8 mouse cellular contexts compared by ENCODE assay signal in genomic region chr9:57940861-57941638, GRCm38 (mm10). TPM values are rescaled to one million over a fixed set of nuclear protein-coding genes. Genes with fewer than 3 reads are reported as not detected.
DNase-seq lines count a peak whose midpoint lies in the region; ATAC-seq lines count a peak whose summit lies in the region.

No protein-coding gene starts in this region.

- no peaks in the 10 kb centered on the region for H3K36me3 ChIP-seq in hindbrain, embryonic 12.5 days
- no peaks in the 10 kb centered on the region for H3K36me3 ChIP-seq in midbrain, embryonic 12.5 days

- peak overlapping the region; percentile 85 for H3K4me2 ChIP-seq in hindbrain, embryonic 12.5 days (replicated peaks)
- H3K4me2 ChIP-seq in midbrain, embryonic 12.5 days (replicated peaks) = peak overlapping the region; percentile 97

- 7% methylated on average over 28 of the region's 28 CpGs for WGBS in hindbrain, embryonic 12.5 days
- 8% methylated on average over 25 of the region's 28 CpGs for WGBS in midbrain, embryonic 12.5 days

- peak overlapping the region; percentile 77 for H3K4me3 ChIP-seq in hindbrain, embryonic 12.5 days
- peak overlapping the region; percentile 77 for H3K4me3 ChIP-seq in midbrain, embryonic 12.5 days

- peaks cover 38% of the 10 kb centered on the region for H3K27me3 ChIP-seq in hindbrain, embryonic 12.5 days
- H3K27me3 ChIP-seq in midbrain, embryonic 12.5 days = peaks cover 79% of the 10 kb centered on the region

- no peaks in the 10 kb centered on the region for H3K9me3 ChIP-seq in hindbrain, embryonic 12.5 days (replicated peaks)
- H3K9me3 ChIP-seq in midbrain, embryonic 12.5 days = no peaks in the 10 kb centered on the region

- peak; percentile 40 for DNase-seq in CD4-positive, CD25-positive, alpha-beta regulatory T cell, adult 2 months (ENCODE audit: low read depth, low spot score)
- DNase-seq in 3134 (ENCODE audit: extremely low read depth, insufficient read length, low spot score) = peak; percentile 39
- peak; percentile 35 for DNase-seq in embryo, embryonic 10.5 days (ENCODE audit: low spot score)
- no peak for DNase-seq in urinary bladder, postnatal 10 days (ENCODE audit: low spot score)
- DNase-seq in gastrocnemius, adult 18-20 months (ENCODE audit: low spot score) = no peak

- H3K4me1 ChIP-seq in hindbrain, embryonic 12.5 days = peaks cover 42% of the 10 kb centered on the region
- H3K4me1 ChIP-seq in midbrain, embryonic 12.5 days = peaks cover 37% of the 10 kb centered on the region

- peak overlapping the region; percentile 89 for H3K27ac ChIP-seq in hindbrain, embryonic 12.5 days
- H3K27ac ChIP-seq in midbrain, embryonic 12.5 days (replicated peaks) = peak overlapping the region; percentile 89

- no peak for ATAC-seq in CD4-positive, CD25-positive, alpha-beta regulatory T cell, adult 4 months
- ATAC-seq in hindbrain, embryonic 12.5 days (ENCODE audit: low FRiP score) = peak; percentile 32
- peak; percentile 23; the same call in 1 of the 2 replicates for ATAC-seq in midbrain, embryonic 12.5 days (ENCODE audit: low FRiP score, low read depth)

- H3K9ac ChIP-seq in hindbrain, embryonic 12.5 days = peak overlapping the region; percentile 75
- peak overlapping the region; percentile 74 for H3K9ac ChIP-seq in midbrain, embryonic 12.5 days (replicated peaks)

RNA-seq across cellular contexts. Expression of gene Sema7a, which starts 1.1 kb away (rescaled TPM):
- polyA plus RNA-seq in CD4-positive, CD25-positive, alpha-beta regulatory T cell, adult 4 months (2017; shearing (Covaris generic)) = not detected
- 1.0 and 1.7 TPM in 2 replicates for polyA plus RNA-seq in hindbrain, embryonic 12.5 days (2016; fragmentation: Nextera tagmentation; extraction: Ambion mirVana)
- polyA plus RNA-seq in midbrain, embryonic 12.5 days (2016; fragmentation: Nextera tagmentation; extraction: Ambion mirVana) = 0.64 and 1.0 TPM in 2 replicates
- total RNA-seq in gastrocnemius, adult 18-20 months (2021) = 10 to 100 TPM; 10.6 to 13.0 TPM

RNA-seq across cellular contexts. Expression of gene Ubl7, which starts 30.3 kb away (rescaled TPM):
- polyA plus RNA-seq in CD4-positive, CD25-positive, alpha-beta regulatory T cell, adult 4 months (2017; shearing (Covaris generic)) = 100 to 1,000 TPM; 138 to 191 TPM
- polyA plus RNA-seq in hindbrain, embryonic 12.5 days (2016; fragmentation: Nextera tagmentation; extraction: Ambion mirVana) = 143 and 144 TPM in 2 replicates
- 135 and 144 TPM in 2 replicates for polyA plus RNA-seq in midbrain, embryonic 12.5 days (2016; fragmentation: Nextera tagmentation; extraction: Ambion mirVana)
- 10 to 100 TPM; 87.4 to 95.1 TPM for total RNA-seq in gastrocnemius, adult 18-20 months (2021)

Comparison
In these comparisons a context has a peak if more than half of its experiments do, and no peak if none do; other contexts are left out.
1. DNase-seq: peak in CD4-positive, CD25-positive, alpha-beta regulatory T cell, adult 2 months (single experiment), 3134 (single experiment) and embryo, embryonic 10.5 days (single experiment); none in urinary bladder, postnatal 10 days (single experiment) and gastrocnemius, adult 18-20 months (single experiment).